Mouse (Mus musculus) ES-E14 (cell line): ENCODE measurements at regions not wholly inside any gene's neighbourhood (a gene's known extent, or its start where the extent isn't known, plus 50 kb on each side); places are given as distances from the start of the nearest gene placed in this dataset.
A peak's percentile ranks its signal among the peaks of the same experiment; 100 is the strongest.

Source experiments
- DNase-seq: peaks from one replicate; pipeline ENCODE4 v3.0.0-alpha.2; 2013; ENCODE audit warnings: low read depth, low spot score
- H3K27ac ChIP-seq: 2 replicates; pipeline ENCODE4 v1.5.1; 2012; ENCODE audit warnings: low read depth, mild to moderate bottlenecking, low read length, moderate library complexity, mixed read lengths; ENCODE audit not compliant: poor library complexity, insufficient read depth, severe bottlenecking
- H3K36me3 ChIP-seq: 2 replicates; pipeline ENCODE4 v1.6.1; 2012; ENCODE audit warnings: mild to moderate bottlenecking, low read length, moderate library complexity, mixed read lengths; ENCODE audit not compliant: control insufficient read depth, poor library complexity, insufficient read depth, severe bottlenecking
- H3K4me1 ChIP-seq, 2 experiments: fragments of 150-350 bp in 1 of 2; sonication (generic) in 1 of 2; 2 replicates each; pipeline ENCODE4 v1.6.1; 2012; ENCODE audit warnings: low read length in 2 of 2, mild to moderate bottlenecking in 1 of 2, mixed read lengths in 1 of 2; ENCODE audit not compliant: control insufficient read depth in 2 of 2, insufficient read depth in 2 of 2, poor library complexity in 1 of 2
- H3K4me3 ChIP-seq, 2 experiments: fragments of 150-350 bp in 1 of 2; sonication (generic) in 1 of 2; 2 replicates each; pipeline ENCODE4 v1.5.1; 2012; ENCODE audit warnings: low read length in 2 of 2, low read depth in 1 of 2, mild to moderate bottlenecking in 1 of 2, mixed read lengths in 1 of 2; ENCODE audit not compliant: insufficient read depth in 1 of 2, poor library complexity in 1 of 2, severe bottlenecking in 1 of 2
- H3K9ac ChIP-seq: 2 replicates; pipeline ENCODE4 v1.6.1; 2012; ENCODE audit warnings: low read depth, mild to moderate bottlenecking, low read length, mixed read lengths; ENCODE audit not compliant: poor library complexity, insufficient read depth, severe bottlenecking
- H3K9me3 ChIP-seq: fragments of 150-350 bp; sonication (generic); 2 replicates; pipeline ENCODE4 v1.6.1; 2012; ENCODE audit warnings: low read depth, mild to moderate bottlenecking, low read length; ENCODE audit not compliant: control insufficient read depth, insufficient read depth
- CHD2 ChIP-seq: IDR thresholded peaks from 2 replicates; pipeline ENCODE4 v1.6.1; 2014; ENCODE audit warnings: mild to moderate bottlenecking, low read depth, low read length, inconsistent platforms
- HCFC1 ChIP-seq: IDR thresholded peaks from 2 replicates; pipeline ENCODE4 v1.6.1; 2012; ENCODE audit warnings: low read length, inconsistent platforms, borderline replicate concordance; ENCODE audit not compliant: insufficient read depth
- MAFK ChIP-seq: IDR thresholded peaks from 2 replicates; pipeline ENCODE4 v1.6.1; 2014; ENCODE audit warnings: mild to moderate bottlenecking, low read depth, low read length, inconsistent platforms; ENCODE audit not compliant: insufficient read depth
- ZC3H11A ChIP-seq: IDR thresholded peaks from 2 replicates; pipeline ENCODE4 v1.6.1; 2012; ENCODE audit warnings: low read depth, mild to moderate bottlenecking, inconsistent platforms, low read length, borderline replicate concordance
- ZNF384 ChIP-seq: IDR thresholded peaks from 2 replicates; pipeline ENCODE4 v1.6.1; 2012; ENCODE audit warnings: low read depth, low read length, inconsistent platforms
- in situ Hi-C, 2 experiments: fragments of 600-800 bp; cut with MboI; formaldehyde crosslinking; loops; one replicate each; pipeline ENCODE4 v1.15.1; 2025; ENCODE audit warnings: low sequenced_read_pairs in 2 of 2, inconsistent platforms in 1 of 2; ENCODE audit not compliant: unreplicated experiment in 2 of 2

DNA sequence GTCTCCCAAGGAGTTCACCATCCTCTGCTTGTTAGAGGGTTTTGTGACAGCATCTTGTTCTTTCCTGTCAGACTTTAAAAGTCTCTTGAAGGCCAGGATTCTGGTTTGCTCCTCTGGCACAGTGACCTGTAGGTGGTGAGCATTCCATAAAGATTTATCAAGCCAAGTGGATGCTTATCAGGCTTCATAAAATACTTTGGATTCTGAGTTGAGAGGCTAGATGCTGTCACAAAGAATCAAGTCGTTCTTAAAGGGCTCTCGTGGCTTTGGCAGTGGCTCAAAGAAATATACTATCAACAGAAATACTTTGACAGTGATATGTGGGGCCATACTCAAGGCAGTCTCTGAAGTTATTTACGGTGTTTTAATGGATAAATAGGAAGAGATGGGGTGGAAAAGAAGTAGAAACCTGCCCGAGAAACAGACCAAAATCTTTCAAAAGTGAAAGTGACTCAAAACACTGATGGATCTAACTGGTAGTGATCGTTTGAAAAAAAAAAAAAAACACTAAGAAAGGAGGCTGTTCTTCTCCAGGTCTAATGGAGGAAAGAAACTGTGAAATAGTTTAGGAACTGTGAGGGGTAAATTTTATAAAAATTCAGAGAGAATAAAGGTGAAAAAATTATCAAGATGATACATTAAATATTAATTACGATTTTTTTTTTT is 273.2 kb upstream of the Pfkp start:
- DNase-seq: peak; percentile 17
- TF ChIP-seq ZNF384: peak; percentile 93
- TF ChIP-seq CHD2: no peak
- no peak for TF ChIP-seq MAFK
- no peak for TF ChIP-seq ZC3H11A
- TF ChIP-seq HCFC1: no peak
- no peak overlapping the region for H3K9ac ChIP-seq
- no peaks in the 10 kb centered on the region for H3K36me3 ChIP-seq
- H3K4me3 ChIP-seq: no peak overlapping the region
- no peaks in the 10 kb centered on the region for H3K9me3 ChIP-seq
- in situ Hi-C loops: no loop called here
- peaks cover 0 to 3% of the 10 kb centered on the region in 2 experiments; a peak in 1 of 4 replicates for H3K4me1 ChIP-seq
- H3K27ac ChIP-seq: no peak overlapping the region

DNA sequence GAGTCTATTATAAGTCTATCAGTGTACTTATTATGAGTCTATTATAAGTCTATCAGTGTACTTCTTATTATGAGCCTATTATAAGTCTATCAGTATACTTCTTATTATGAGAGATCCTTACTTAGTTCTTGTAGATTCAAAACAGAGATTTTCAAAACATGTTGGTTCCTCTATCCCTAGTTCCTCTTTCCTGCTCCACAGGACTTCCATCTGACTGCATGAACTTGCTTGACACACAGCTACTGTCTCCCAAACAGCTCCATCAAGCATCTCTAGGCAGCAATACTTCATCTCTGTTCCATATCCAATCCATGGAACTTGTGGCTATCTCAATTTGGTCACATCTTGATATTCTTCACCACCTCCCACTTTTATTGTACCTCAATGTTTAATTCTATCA is 257.4 kb upstream of the Pfkp start:
- DNase-seq: no peak
- TF ChIP-seq MAFK (no peak), ZC3H11A (no peak), HCFC1 (no peak), CHD2 (no peak), ZNF384 (no peak)
- Histone ChIP-seq H3K4me3 (no peak overlapping the region), H3K27ac (no peak overlapping the region), H3K9ac (no peak overlapping the region), H3K36me3 (no peaks in the 10 kb centered on the region), H3K9me3 (no peaks in the 10 kb centered on the region), H3K4me1 (no peaks in the 10 kb centered on the region)
- in situ Hi-C loops: no loop called here

DNA sequence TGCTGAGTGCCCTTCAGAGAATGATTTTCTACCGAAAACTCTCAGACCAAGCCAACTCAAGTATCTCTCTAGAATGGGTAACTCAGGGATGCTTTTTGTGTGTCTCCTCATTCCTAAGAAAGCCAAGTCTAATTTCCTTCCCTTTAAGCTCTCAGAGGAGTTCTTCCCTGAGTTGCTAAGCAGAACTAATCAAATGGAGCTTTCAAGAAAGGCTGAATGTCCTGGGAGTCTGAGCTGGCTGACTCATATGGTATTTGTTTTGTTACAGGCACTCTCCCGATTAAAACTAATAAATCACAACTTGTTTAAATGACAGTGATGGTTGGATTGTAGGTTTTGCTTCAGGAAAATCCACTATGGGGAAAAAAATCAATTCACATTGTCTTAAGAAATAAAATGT is 253.1 kb upstream of the Pfkp start:
- in situ Hi-C loops: no loop called here
- no peak overlapping the region for H3K27ac ChIP-seq
- TF ChIP-seq ZNF384: no peak
- no peak for TF ChIP-seq ZC3H11A
- TF ChIP-seq HCFC1: no peak

DNA sequence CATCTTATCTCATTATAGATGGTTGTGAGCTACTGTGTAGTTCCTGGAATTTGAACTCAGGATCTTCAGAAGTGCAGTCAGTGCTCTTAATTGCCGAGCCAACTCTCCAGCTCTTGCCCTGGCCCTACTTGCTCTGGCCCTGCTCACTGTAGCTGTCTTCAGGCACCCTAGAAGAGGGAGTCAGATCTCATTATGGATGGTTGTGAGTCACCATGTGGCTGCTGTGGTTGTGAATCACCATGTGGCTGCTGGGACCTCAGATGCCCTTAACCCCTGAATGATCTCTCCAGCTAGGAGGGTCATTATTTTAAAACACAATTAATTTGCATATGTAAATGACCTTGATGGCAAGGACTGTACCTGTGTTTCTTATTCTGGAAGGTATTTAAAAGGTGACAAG is 249.1 kb upstream of the Pfkp start:
- Histone ChIP-seq H3K4me3 (no peak overlapping the region), H3K9me3 (no peaks in the 10 kb centered on the region), H3K36me3 (no peaks in the 10 kb centered on the region), H3K4me1 (peaks cover 0 to 5% of the 10 kb centered on the region in 2 experiments; a peak in 1 of 4 replicates), H3K9ac (no peak overlapping the region), H3K27ac (no peak overlapping the region)
- TF ChIP-seq HCFC1 (no peak), ZNF384 (no peak), CHD2 (no peak), MAFK (no peak), ZC3H11A (no peak)
- in situ Hi-C loops: no loop called here
- DNase-seq: no peak

More for the DNA sequence above, 253.1 kb upstream of the Pfkp start:
- no peaks in the 10 kb centered on the region for H3K9me3 ChIP-seq
- no peaks in the 10 kb centered on the region for H3K36me3 ChIP-seq
- no peak overlapping the region for H3K9ac ChIP-seq
- H3K4me1 ChIP-seq: peaks cover 0 to 5% of the 10 kb centered on the region in 2 experiments; a peak in 1 of 4 replicates
- no peak for DNase-seq
- no peak overlapping the region for H3K4me3 ChIP-seq
